Mouse (Mus musculus): ENCODE measurements at regions not wholly inside any gene's neighbourhood (a gene's known extent, or its start where the extent isn't known, plus 50 kb on each side); places are given as distances from the start of the nearest gene placed in this dataset.

DNA sequence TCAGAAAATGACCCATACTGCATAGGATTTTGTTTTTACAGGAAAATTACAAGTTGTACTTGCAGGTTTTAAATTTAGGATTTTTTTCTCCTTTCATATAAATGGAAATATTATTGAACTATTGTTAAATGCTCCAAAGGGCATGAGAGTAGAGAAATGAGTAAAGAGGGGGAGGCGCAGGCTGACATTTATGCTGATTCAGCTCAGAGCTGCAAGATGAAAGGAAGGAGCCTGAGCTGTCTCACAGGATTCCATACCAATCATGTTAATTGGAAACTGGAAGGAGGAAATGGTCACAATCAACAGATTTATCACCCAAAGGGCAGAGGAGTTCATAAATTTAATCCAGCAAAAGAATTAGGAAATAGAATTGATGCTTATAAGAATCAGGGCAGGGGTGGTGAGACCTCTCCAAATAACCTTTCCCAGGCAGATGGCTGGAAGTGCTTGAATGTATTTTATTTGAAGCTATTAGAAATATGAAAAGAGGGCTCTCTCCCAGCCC lies 1046.2 kb upstream of the Lrrc6 start:
- TF ChIP-seq CTCF (IDR thresholded peaks at IDR 0.05; ENCODE audit: insufficient read depth, low read length) (no peak), POLR2A (IDR thresholded peaks at IDR 0.05; ENCODE audit: borderline replicate concordance, extremely low read depth, low read depth, low read length) (no peak)

Data from lung, adult 2 months (tissue).